Mouse (Mus musculus) liver, embryonic 13.5 days (tissue): ENCODE measurements at regions not wholly inside any gene's neighbourhood (a gene's known extent, or its start where the extent isn't known, plus 50 kb on each side); places are given as distances from the start of the nearest gene placed in this dataset.
"Not testable (repeated sequence)": the region's sequence is repeated elsewhere in the genome, so short reads cannot be mapped to it uniquely, and the experiment has no call there.

Source experiments
- ATAC-seq: fragments of 200-750 bp; cut with Nextera tagmentation; 2 replicates; pipeline ENCODE4 v1.8.0; 2017; ENCODE audit warnings: low read depth, mild to moderate bottlenecking, moderate number of reproducible peaks, moderate library complexity
- DNase-seq: peaks from one replicate; pipeline ENCODE4 v3.0.0; 2022
- H3K27ac ChIP-seq: fragments of 300-500 bp; sonication (generic); 2 replicates; pipeline ENCODE4 v1.5.1; 2015; ENCODE audit warnings: moderate library complexity, mild to moderate bottlenecking, inconsistent platforms
- H3K27me3 ChIP-seq: fragments of 300-500 bp; sonication (generic); 2 replicates; pipeline ENCODE4 v1.6.1; 2015; ENCODE audit warnings: mild to moderate bottlenecking, inconsistent platforms
- H3K36me3 ChIP-seq: fragments of 300-500 bp; sonication (generic); 2 replicates; pipeline ENCODE4 v1.6.1; 2015; ENCODE audit warnings: mild to moderate bottlenecking, inconsistent platforms
- H3K4me1 ChIP-seq: fragments of 300-500 bp; sonication (generic); replicated peaks from 2 replicates; pipeline ENCODE4 v1.6.1; 2015; ENCODE audit warnings: inconsistent platforms
- H3K4me2 ChIP-seq: fragments of 300-500 bp; sonication (generic); 2 replicates; pipeline ENCODE4 v1.6.1; 2015; ENCODE audit warnings: inconsistent platforms, mild to moderate bottlenecking, moderate library complexity
- H3K4me3 ChIP-seq: fragments of 300-500 bp; sonication (generic); replicated peaks from 2 replicates; pipeline ENCODE4 v1.5.1; 2015; ENCODE audit warnings: mild to moderate bottlenecking, inconsistent platforms
- H3K9ac ChIP-seq: fragments of 300-500 bp; sonication (generic); 2 replicates; pipeline ENCODE4 v1.6.1; 2015; ENCODE audit warnings: mild to moderate bottlenecking, inconsistent platforms
- H3K9me3 ChIP-seq: fragments of 300-500 bp; sonication (generic); replicated peaks from 2 replicates; pipeline ENCODE4 v1.6.1; 2016; ENCODE audit warnings: inconsistent platforms
- WGBS: fragments of 180-500 bp; shearing (Covaris S2); methylation state at CpG from one replicate; pipeline ENCODE4 v1.1.7; 2015; ENCODE audit not compliant: insufficient replicate concordance; 5-methylcytosine and 5-hydroxymethylcytosine counted together

DNA sequence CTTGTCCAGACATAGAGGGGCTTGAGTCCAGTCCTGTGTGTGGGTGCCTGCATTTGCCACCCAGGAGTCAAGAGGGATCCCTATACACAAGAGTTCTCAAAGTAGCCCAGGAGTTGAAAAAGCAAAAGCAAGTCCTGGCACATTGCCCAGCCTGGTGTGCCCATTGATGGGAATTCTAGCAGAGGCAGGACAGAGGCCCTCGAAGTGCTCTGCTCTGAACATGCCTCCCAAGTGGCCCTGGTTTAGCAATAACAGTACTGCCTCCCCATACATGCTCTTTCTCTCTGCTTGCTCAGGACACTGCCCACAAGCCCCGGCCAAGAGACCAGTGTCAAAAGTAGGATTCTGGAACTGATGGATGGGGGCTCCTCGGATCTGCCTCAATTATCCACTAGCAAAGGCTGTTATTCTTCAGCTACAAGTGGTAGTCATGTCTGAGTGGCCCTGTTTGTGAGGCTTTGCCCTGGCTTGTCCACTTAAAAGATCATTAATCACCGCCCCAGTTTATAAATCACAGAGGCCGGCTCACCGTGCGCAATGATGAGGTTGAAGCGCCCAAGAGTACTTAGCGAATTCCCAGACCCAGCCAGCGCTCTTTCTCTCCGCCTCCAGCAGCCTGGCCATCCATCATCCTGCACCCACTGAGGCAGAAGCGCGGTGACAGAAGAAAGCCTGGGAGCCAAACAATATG is 190.3 kb upstream of the Irx4 start:
- no peak for ATAC-seq
- no peaks in the 10 kb centered on the region for H3K4me1 ChIP-seq
- WGBS: 63% methylated on average over 13 of the region's 13 CpGs
- H3K9me3 ChIP-seq: no peaks in the 10 kb centered on the region; the same call in 1 of the 2 replicates
- DNase-seq: no peak
- H3K4me2 ChIP-seq: no peak overlapping the region
- H3K27me3 ChIP-seq: no peaks in the 10 kb centered on the region
- H3K4me3 ChIP-seq: no peak overlapping the region
- no peak overlapping the region for H3K9ac ChIP-seq
- no peaks in the 10 kb centered on the region for H3K36me3 ChIP-seq
- no peak overlapping the region for H3K27ac ChIP-seq

- no peak for ATAC-seq
- Histone ChIP-seq H3K4me2 (no peak overlapping the region), H3K36me3 (no peaks in the 10 kb centered on the region), H3K27me3 (no peaks in the 10 kb centered on the region), H3K4me1 (no peaks in the 10 kb centered on the region), H3K9ac (no peak overlapping the region), H3K4me3 (no peak overlapping the region), H3K27ac (no peak overlapping the region), H3K9me3 (no peaks in the 10 kb centered on the region; the same call in 1 of the 2 replicates)
- no peak for DNase-seq
- 69% methylated on average over 7 of the region's 7 CpGs for WGBS
Measured at GRCm38 (mm10) chr13:73070531-73070908, 189.8 kb upstream of the Irx4 start.

DNA sequence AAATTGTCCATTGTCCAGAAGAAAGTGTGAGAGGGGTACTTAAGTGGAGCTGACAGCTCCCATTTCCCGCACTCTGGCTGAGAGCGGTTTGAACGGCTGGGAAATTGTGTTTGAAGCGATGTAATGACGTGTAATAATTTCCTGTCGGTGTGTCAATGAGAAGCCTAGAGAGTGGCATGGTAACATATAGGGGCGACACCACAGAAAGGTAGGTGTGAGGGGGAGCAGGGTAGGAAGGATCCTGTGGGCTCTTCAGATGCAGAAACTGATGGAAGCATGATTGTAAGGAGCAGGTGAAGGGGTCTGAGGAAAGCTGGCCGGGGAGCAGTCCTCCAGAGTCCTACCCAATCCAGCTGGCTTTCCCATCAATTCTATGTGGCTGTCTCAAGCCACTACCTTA is 189.2 kb upstream of the Irx4 start:
- no peaks in the 10 kb centered on the region; the same call in 1 of the 2 replicates for H3K9me3 ChIP-seq
- H3K4me3 ChIP-seq: no peak overlapping the region
- no peaks in the 10 kb centered on the region for H3K4me1 ChIP-seq
- 73% methylated on average over 8 of the region's 8 CpGs for WGBS
- ATAC-seq (no peak), DNase-seq (no peak)
- H3K4me2 ChIP-seq: no peak overlapping the region
- no peak overlapping the region for H3K9ac ChIP-seq
- H3K27ac ChIP-seq: no peak overlapping the region
- no peaks in the 10 kb centered on the region for H3K27me3 ChIP-seq
- H3K36me3 ChIP-seq: no peaks in the 10 kb centered on the region

- no peak for DNase-seq
- H3K27ac ChIP-seq: no peak overlapping the region
- no peak overlapping the region for H3K9ac ChIP-seq
- no peaks in the 10 kb centered on the region for H3K36me3 ChIP-seq
- H3K4me1 ChIP-seq: no peaks in the 10 kb centered on the region
- no peak overlapping the region for H3K4me2 ChIP-seq
- 41% methylated on average over 6 of the region's 6 CpGs for WGBS
- H3K9me3 ChIP-seq: no peaks in the 10 kb centered on the region; the same call in 1 of the 2 replicates
- H3K27me3 ChIP-seq: no peaks in the 10 kb centered on the region
- no peak for ATAC-seq
- H3K4me3 ChIP-seq: no peak overlapping the region
Measured at GRCm38 (mm10) chr13:73071854-73072852, 188.1 kb upstream of the Irx4 start.

DNA sequence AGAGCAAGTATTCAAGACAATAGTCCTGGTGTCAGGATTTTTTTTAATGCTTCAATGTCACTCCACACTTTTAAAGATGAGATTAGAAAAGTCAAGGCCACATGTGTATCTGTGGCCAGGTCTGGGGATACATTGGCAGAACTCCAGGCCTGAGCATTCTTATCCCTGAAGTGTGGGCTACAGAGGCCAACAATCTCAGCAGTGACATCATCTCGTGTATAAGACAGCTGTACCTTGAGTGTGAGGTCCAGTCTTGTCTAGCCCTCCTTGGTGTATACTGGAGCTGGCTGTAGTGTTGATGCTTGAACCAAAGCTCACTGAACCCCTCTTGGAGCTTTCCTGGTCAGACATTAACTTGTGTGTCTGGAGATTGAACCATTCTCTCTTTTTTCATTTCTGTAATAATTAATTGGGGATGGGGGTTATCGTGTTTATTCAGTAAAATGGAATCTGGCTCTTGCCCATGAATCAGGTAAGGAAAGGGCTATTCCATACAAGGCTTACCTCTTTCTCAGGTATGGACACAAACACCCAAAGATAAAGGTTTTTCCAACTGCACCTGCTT is 182.3 kb upstream of the Irx4 start:
- no peaks in the 10 kb centered on the region for H3K27me3 ChIP-seq
- H3K4me1 ChIP-seq: no peaks in the 10 kb centered on the region
- no peak overlapping the region for H3K4me2 ChIP-seq
- H3K27ac ChIP-seq: no peak overlapping the region
- H3K4me3 ChIP-seq: no peak overlapping the region
- H3K9me3 ChIP-seq: no peaks in the 10 kb centered on the region
- ATAC-seq (no peak), DNase-seq (no peak)
- no peaks in the 10 kb centered on the region for H3K36me3 ChIP-seq
- no peak overlapping the region for H3K9ac ChIP-seq
- 42% methylated on average over 2 of the region's 2 CpGs for WGBS

- H3K4me1 ChIP-seq, ATAC-seq, H3K36me3 ChIP-seq, H3K4me3 ChIP-seq, H3K9me3 ChIP-seq, H3K9ac ChIP-seq, H3K27ac ChIP-seq, DNase-seq, H3K27me3 ChIP-seq, H3K4me2 ChIP-seq: not testable (repeated sequence)
Measured at GRCm38 (mm10) chr13:73087815-73088214, 172.5 kb upstream of the Irx4 start.

- no peak overlapping the region for H3K9ac ChIP-seq
- DNase-seq: no peak
- no peak overlapping the region for H3K4me2 ChIP-seq
- no peaks in the 10 kb centered on the region for H3K36me3 ChIP-seq
- no peaks in the 10 kb centered on the region for H3K27me3 ChIP-seq
- no peak overlapping the region for H3K27ac ChIP-seq
- WGBS: 33% methylated on average over 3 of the region's 3 CpGs
- no peak for ATAC-seq
- H3K4me3 ChIP-seq: no peak overlapping the region
- no peaks in the 10 kb centered on the region for H3K9me3 ChIP-seq
- H3K4me1 ChIP-seq: no peaks in the 10 kb centered on the region
Measured at GRCm38 (mm10) chr13:73091886-73092285, 168.4 kb upstream of the Irx4 start.

GRCm38 (mm10) chr13:73097502-73097901 is 162.8 kb upstream of the Irx4 start:
- WGBS: 79% methylated on average over 9 of the region's 9 CpGs

GRCm38 (mm10) chr13:73099407-73099806 is 160.9 kb upstream of the Irx4 start:
- no peaks in the 10 kb centered on the region for H3K36me3 ChIP-seq
- no peaks in the 10 kb centered on the region for H3K9me3 ChIP-seq
- H3K27ac ChIP-seq: no peak overlapping the region
- H3K4me2 ChIP-seq: no peak overlapping the region
- WGBS: 66% methylated on average over 1 of the region's 1 CpGs
- H3K27me3 ChIP-seq: no peaks in the 10 kb centered on the region
- ATAC-seq (no peak), DNase-seq (no peak)
- no peaks in the 10 kb centered on the region for H3K4me1 ChIP-seq
- no peak overlapping the region for H3K9ac ChIP-seq
- H3K4me3 ChIP-seq: no peak overlapping the region

More at GRCm38 (mm10) chr13:73097502-73097901, 162.8 kb upstream of the Irx4 start:
- H3K9me3 ChIP-seq: no peaks in the 10 kb centered on the region
- no peaks in the 10 kb centered on the region for H3K36me3 ChIP-seq
- DNase-seq: no peak
- no peak overlapping the region for H3K9ac ChIP-seq
- H3K4me2 ChIP-seq: no peak overlapping the region
- H3K4me3 ChIP-seq: no peak overlapping the region
- no peak overlapping the region for H3K27ac ChIP-seq
- no peak for ATAC-seq
- no peaks in the 10 kb centered on the region for H3K27me3 ChIP-seq
- H3K4me1 ChIP-seq: no peaks in the 10 kb centered on the region

DNA sequence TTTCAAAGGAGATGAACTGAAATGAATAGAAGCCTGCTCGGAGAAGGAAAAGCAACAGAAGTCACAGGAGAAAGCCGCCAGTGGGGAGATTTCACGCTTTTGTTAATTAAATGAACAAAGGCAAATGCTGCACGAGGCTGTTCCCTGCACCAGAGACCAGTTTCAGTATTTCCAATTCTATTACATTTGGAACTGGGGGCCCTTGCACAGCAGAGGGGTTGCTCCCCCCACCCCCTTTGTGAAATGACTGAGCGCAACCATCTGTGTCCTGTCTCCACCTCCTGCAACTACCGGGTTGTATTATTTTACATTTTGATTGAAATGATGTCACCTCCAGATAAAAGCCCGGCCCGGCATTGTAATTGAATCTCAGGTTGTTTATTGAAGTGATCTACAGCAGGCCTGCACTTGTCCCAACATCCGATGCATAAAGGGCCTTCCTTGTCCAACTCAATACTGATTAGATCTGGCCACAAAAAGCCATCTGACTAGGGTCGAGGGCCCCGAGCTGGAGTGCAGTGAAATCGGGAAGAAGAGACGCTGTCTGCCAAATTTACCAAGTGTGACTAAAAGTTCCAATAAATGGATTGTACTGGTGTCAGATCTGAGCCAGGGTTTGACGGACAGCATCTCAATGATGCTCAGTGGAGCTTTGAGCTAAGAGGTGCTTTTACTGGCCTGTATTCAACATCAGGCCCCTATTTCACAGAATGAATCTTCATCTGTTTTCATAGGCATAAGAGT is 152.9 kb upstream of the Irx4 start:
- Histone ChIP-seq H3K36me3 (no peaks in the 10 kb centered on the region), H3K27me3 (no peaks in the 10 kb centered on the region), H3K4me3 (no peak overlapping the region), H3K9me3 (no peaks in the 10 kb centered on the region), H3K4me1 (no peaks in the 10 kb centered on the region), H3K27ac (no peak overlapping the region), H3K4me2 (no peak overlapping the region), H3K9ac (no peak overlapping the region)
- WGBS: 71% methylated on average over 14 of the region's 14 CpGs
- DNase-seq: no peak
- ATAC-seq: no peak
